Mouse (Mus musculus) frontal cortex, postnatal 25 days (tissue): Measurements from ENCODE around the gene Gm6685.
"Not testable (repeated sequence)": the region's sequence is repeated elsewhere in the genome, so short reads cannot be mapped to it uniquely, and the experiment has no call there.

Experiments
- DNase-seq, 2 experiments: peaks; one replicate each; pipeline ENCODE4 v3.0.0; 2022; ENCODE audit warnings: low spot score in 2 of 2

Gene Gm6685

GRCm38 (mm10) chr11:28339224-28340150 lies at the start of gene Gm6685:
TSS of gene Gm6685 (minus strand) at chr11:28339867.
- DNase-seq: not testable (repeated sequence)

- DNase-seq: no peak
Observed at GRCm38 (mm10) chr11:28375891-28376290, 36.2 kb upstream of the Gm6685 start.

- DNase-seq: no peak
Observed at GRCm38 (mm10) chr11:28374636-28375035, 35.0 kb upstream of the Gm6685 start.

- not testable (repeated sequence) for DNase-seq
Observed at GRCm38 (mm10) chr11:28371381-28371780, 31.7 kb upstream of the Gm6685 start.

- no peak for DNase-seq
Observed at GRCm38 (mm10) chr11:28365929-28366244, 26.2 kb upstream of the Gm6685 start.

GRCm38 (mm10) chr11:28365209-28365928 lies 25.7 kb upstream of the Gm6685 start:
- DNase-seq: peak; percentile 65 to 75

- DNase-seq: no peak
Observed at GRCm38 (mm10) chr11:28343465-28343864, 3.8 kb upstream of the Gm6685 start.

GRCm38 (mm10) chr11:28341887-28342286 lies 2.2 kb upstream of the Gm6685 start:
- no peak for DNase-seq

- no peak for DNase-seq
Observed at GRCm38 (mm10) chr11:28327878-28328277, 11.8 kb downstream of the Gm6685 start.

GRCm38 (mm10) chr11:28313396-28313795 lies 26.3 kb downstream of the Gm6685 start:
- DNase-seq: no peak

GRCm38 (mm10) chr11:28307723-28308122 lies 31.9 kb downstream of the Gm6685 start:
- no peak for DNase-seq

GRCm38 (mm10) chr11:28290440-28290839 lies 49.2 kb downstream of the Gm6685 start:
- DNase-seq: no peak
